Mouse (Mus musculus) spleen, adult 2 months (tissue): Measurements from ENCODE around the gene BC034090. TPM values are rescaled to one million over a fixed set of nuclear protein-coding genes. Genes with fewer than 3 reads are reported as not detected.

Experiments
- DNase-seq, 2 experiments: peaks; one replicate each; pipeline versions ENCODE4 v3.0.0 to v3.0.0-alpha.2; 2012 to 2021; ENCODE audit warnings: low spot score in 2 of 2, low read depth in 1 of 2
- H3K27ac ChIP-seq: fragments of 200-500 bp; 2 replicates; pipeline ENCODE4 v1.5.1; 2012; ENCODE audit warnings: low read length, inconsistent platforms; ENCODE audit not compliant: insufficient read depth
- H3K27me3 ChIP-seq: fragments of 200-500 bp; 2 replicates; pipeline ENCODE4 v1.6.1; 2012; ENCODE audit warnings: mild to moderate bottlenecking, moderate library complexity, low read length, inconsistent platforms; ENCODE audit not compliant: control insufficient read depth, insufficient read depth
- H3K36me3 ChIP-seq: fragments of 200-500 bp; 2 replicates; pipeline ENCODE4 v1.6.1; 2012; ENCODE audit warnings: mild to moderate bottlenecking, low read length, inconsistent platforms; ENCODE audit not compliant: control insufficient read depth, insufficient read depth
- H3K4me1 ChIP-seq: fragments of 200-500 bp; 2 replicates; pipeline ENCODE4 v1.6.1; 2011; ENCODE audit warnings: inconsistent platforms; ENCODE audit not compliant: control insufficient read depth, insufficient read depth, insufficient read length
- H3K4me3 ChIP-seq: fragments of 200-500 bp; 2 replicates; pipeline ENCODE4 v1.5.1; 2011; ENCODE audit warnings: mild to moderate bottlenecking, inconsistent platforms; ENCODE audit not compliant: insufficient read depth, insufficient read length; ENCODE audit errors: extremely low read depth
- CTCF ChIP-seq: fragments of 200-500 bp; IDR thresholded peaks from 2 replicates; pipeline ENCODE4 v1.5.1; 2011; ENCODE audit warnings: mild to moderate bottlenecking, inconsistent platforms; ENCODE audit not compliant: insufficient read depth, insufficient read length, insufficient replicate concordance; ENCODE audit errors: extremely low read depth
- POLR2A ChIP-seq: fragments of 200-500 bp; IDR thresholded peaks from 2 replicates; pipeline ENCODE4 v1.6.1; 2011; ENCODE audit warnings: low read depth, low read length, inconsistent platforms
- WGBS: fragments of 180-500 bp; shearing (Covaris S2); methylation state at CpG from one replicate; pipeline ENCODE4 v1.1.7; 2018; 5-methylcytosine and 5-hydroxymethylcytosine counted together
- polyA plus RNA-seq: library from polyadenylated mRNA; depleted of rRNA; stranded (reverse); fragments of >200 nt; gene quantifications from 2 replicates; pipeline ENCODE4 v1.2.3, GENCODE M21; 2012

BC034090 gene
- polyA plus RNA-seq, 1 experiment, result 3.3 TPM

DNA sequence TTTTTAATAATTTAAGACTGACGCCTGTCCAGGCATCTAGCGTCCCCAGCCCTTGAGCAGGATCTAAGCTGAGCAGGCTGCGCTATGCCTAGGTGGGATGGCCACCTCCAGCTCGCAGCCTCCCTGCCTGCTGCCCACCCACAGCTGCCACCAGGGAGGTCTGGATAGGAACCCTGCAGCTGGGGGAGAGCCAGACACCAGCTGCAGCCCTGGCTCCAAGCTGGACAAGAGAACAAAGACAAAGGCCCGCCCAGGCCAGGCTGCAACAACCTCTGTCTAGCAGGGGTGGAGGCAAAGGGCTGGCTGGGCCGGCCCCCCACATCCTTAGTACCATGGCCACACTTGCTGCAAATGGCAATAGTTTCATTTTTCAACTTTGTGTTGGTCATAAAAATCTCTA is 31.8 kb downstream of the BC034090 start:
- Histone ChIP-seq H3K27ac (no peak overlapping the region), H3K4me1 (no peaks in the 10 kb centered on the region; the same call in 1 of the 2 replicates), H3K27me3 (no peaks in the 10 kb centered on the region), H3K4me3 (no peak overlapping the region), H3K36me3 (no peaks in the 10 kb centered on the region)
- DNase-seq, result no peak
- TF ChIP-seq CTCF (no peak), POLR2A (no peak)
- WGBS, result 61% methylated on average over 6 of the region's 6 CpGs

GRCm38 (mm10) chr1:155212081-155212480 is 32.2 kb downstream of the BC034090 start:
- no peak overlapping the region for H3K27ac ChIP-seq
- H3K4me1 ChIP-seq, result no peaks in the 10 kb centered on the region; the same call in 1 of the 2 replicates
- H3K36me3 ChIP-seq, result no peaks in the 10 kb centered on the region; the same call in 1 of the 2 replicates
- TF ChIP-seq POLR2A, result no peak
- WGBS, result 58% methylated on average over 4 of the region's 4 CpGs
- no peaks in the 10 kb centered on the region for H3K27me3 ChIP-seq
- no peak for DNase-seq
- no peak overlapping the region for H3K4me3 ChIP-seq

DNA sequence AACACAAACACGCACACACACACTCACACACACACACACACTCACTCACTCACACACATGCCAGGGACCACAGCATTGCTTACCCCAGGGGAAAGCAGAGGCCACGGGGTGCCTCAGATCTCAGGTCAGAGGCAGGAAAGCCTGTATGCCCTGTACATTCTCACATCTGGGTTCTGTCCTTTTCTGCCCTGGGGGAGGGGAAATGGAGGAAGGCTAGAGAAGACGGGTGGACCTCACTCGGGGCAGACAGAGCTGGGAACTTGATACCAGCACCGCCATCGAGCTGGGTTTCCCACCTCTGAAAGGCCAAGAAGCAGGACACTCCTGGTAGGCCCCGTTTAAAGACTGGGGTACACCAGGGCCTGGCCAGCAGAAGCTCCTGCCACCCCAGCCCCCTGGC is 33.2 kb downstream of the BC034090 start:
- no peaks in the 10 kb centered on the region; the same call in 1 of the 2 replicates for H3K4me1 ChIP-seq
- WGBS, result 65% methylated on average over 7 of the region's 7 CpGs
- no peak for DNase-seq
- no peak overlapping the region for H3K27ac ChIP-seq
- H3K4me3 ChIP-seq, result no peak overlapping the region
- TF ChIP-seq CTCF, result no peak
- TF ChIP-seq POLR2A, result no peak
- H3K36me3 ChIP-seq, result peaks cover 1% of the 10 kb centered on the region; the same call in 1 of the 2 replicates
- no peaks in the 10 kb centered on the region for H3K27me3 ChIP-seq

GRCm38 (mm10) chr1:155210011-155210763 is 34.1 kb downstream of the BC034090 start:
- H3K36me3 ChIP-seq, result peaks cover 1% of the 10 kb centered on the region; the same call in 1 of the 2 replicates
- WGBS, result 74% methylated on average over 11 of the region's 11 CpGs

DNA sequence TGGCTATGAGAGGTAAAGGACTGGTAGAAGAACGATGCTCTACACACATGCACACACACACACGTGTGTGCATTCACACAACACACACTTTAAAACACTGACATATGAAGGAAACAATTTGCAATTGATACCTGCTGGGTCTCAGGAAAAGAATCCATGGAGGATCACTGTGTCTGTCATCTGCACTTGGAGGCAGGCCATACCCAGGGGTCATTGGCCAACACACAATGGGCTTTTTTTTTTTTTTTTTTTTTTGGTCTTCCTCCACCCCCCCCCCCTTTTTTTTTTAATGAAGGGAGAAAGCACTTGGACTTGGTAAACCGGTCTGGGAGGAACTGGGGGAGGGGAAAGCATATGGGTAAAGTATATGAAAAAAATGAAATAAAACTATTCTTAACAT is 36.4 kb downstream of the BC034090 start:
- TF ChIP-seq CTCF, result no peak
- TF ChIP-seq POLR2A, result no peak
- no peak overlapping the region for H3K4me3 ChIP-seq
- no peaks in the 10 kb centered on the region for H3K27me3 ChIP-seq
- H3K27ac ChIP-seq, result no peak overlapping the region
- peaks cover 1% of the 10 kb centered on the region; the same call in 1 of the 2 replicates for H3K36me3 ChIP-seq
- DNase-seq, result no peak
- no peaks in the 10 kb centered on the region; the same call in 1 of the 2 replicates for H3K4me1 ChIP-seq
- 87% methylated on average over 3 of the region's 3 CpGs for WGBS

More at GRCm38 (mm10) chr1:155210011-155210763, 34.1 kb downstream of the BC034090 start:
- no peak overlapping the region for H3K4me3 ChIP-seq
- DNase-seq, result no peak
- H3K4me1 ChIP-seq, result no peaks in the 10 kb centered on the region; the same call in 1 of the 2 replicates
- H3K27ac ChIP-seq, result no peak overlapping the region
- TF ChIP-seq CTCF (no peak), POLR2A (no peak)
- no peaks in the 10 kb centered on the region for H3K27me3 ChIP-seq

GRCm38 (mm10) chr1:155205822-155206660 is 38.2 kb downstream of the BC034090 start:
- no peak for DNase-seq
- WGBS, result 71% methylated on average over 19 of the region's 19 CpGs
- Histone ChIP-seq H3K4me3 (no peak overlapping the region), H3K4me1 (no peaks in the 10 kb centered on the region; the same call in 1 of the 2 replicates), H3K27me3 (no peaks in the 10 kb centered on the region), H3K27ac (no peak overlapping the region), H3K36me3 (peaks cover 2% of the 10 kb centered on the region)
- no peak for TF ChIP-seq POLR2A
- no peak for TF ChIP-seq CTCF

DNA sequence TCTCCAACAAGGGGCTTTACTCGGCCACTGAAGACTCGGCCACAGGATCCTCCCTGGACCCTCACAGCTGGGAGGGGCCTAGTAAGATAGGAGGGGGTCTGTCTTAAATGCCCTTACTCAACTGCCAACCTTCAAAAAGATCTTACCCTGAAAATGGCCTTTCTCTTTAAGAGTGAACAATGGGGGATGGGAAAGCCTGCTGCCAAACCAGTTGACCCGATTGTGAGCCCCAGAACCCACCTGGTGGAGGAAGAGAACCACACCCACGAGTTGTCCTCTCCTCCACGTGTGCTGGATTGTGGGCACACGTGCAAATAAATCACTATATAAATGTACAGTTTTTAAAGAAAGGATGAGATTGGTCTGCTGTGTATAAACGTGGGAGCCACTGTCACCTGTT is 38.9 kb downstream of the BC034090 start:
- no peak overlapping the region for H3K27ac ChIP-seq
- no peak for DNase-seq
- 55% methylated on average over 7 of the region's 7 CpGs for WGBS
- TF ChIP-seq CTCF, result no peak
- TF ChIP-seq POLR2A, result no peak
- H3K4me1 ChIP-seq, result no peaks in the 10 kb centered on the region
- peaks cover 2% of the 10 kb centered on the region for H3K36me3 ChIP-seq
- no peaks in the 10 kb centered on the region for H3K27me3 ChIP-seq
- no peak overlapping the region for H3K4me3 ChIP-seq
